Mouse (Mus musculus) thymus, adult 2 months (tissue): ENCODE results near the gene Tmem182. TPM values are rescaled to one million over a fixed set of nuclear protein-coding genes. Genes with fewer than 3 reads are reported as not detected.

ENCODE experiments used
- DNase-seq: peaks from one replicate; pipeline ENCODE4 v3.0.0; 2021
- H3K27ac ChIP-seq: fragments of 200-500 bp; 2 replicates; pipeline ENCODE4 v1.5.1; 2012; ENCODE audit warnings: low read length, control low read depth; ENCODE audit not compliant: control insufficient read depth, insufficient read depth
- H3K27me3 ChIP-seq: fragments of 200-500 bp; 2 replicates; pipeline ENCODE4 v1.6.1; 2012; ENCODE audit warnings: mild to moderate bottlenecking, low read length, moderate library complexity, mixed read lengths; ENCODE audit not compliant: control insufficient read depth, insufficient read depth
- H3K36me3 ChIP-seq: fragments of 200-500 bp; 2 replicates; pipeline ENCODE4 v1.6.1; 2012; ENCODE audit warnings: mild to moderate bottlenecking, low read length, moderate library complexity; ENCODE audit not compliant: control insufficient read depth, insufficient read depth
- H3K4me1 ChIP-seq: fragments of 200-500 bp; replicated peaks from 2 replicates; pipeline ENCODE4 v1.6.1; 2012; ENCODE audit warnings: low read length; ENCODE audit not compliant: control insufficient read depth, insufficient read depth
- H3K4me3 ChIP-seq: fragments of 200-500 bp; 2 replicates; pipeline ENCODE4 v1.5.1; 2012; ENCODE audit warnings: mild to moderate bottlenecking, low read length, control low read depth, moderate library complexity; ENCODE audit not compliant: control insufficient read depth, insufficient read depth
- CTCF ChIP-seq: fragments of 200-500 bp; IDR thresholded peaks from 2 replicates; pipeline ENCODE4 v1.5.1; 2012; ENCODE audit warnings: mild to moderate bottlenecking, control low read depth, low read length, moderate library complexity, borderline replicate concordance; ENCODE audit not compliant: control insufficient read depth, poor library complexity, insufficient read depth; ENCODE audit errors: extremely low read depth
- POLR2A ChIP-seq: fragments of 200-500 bp; IDR thresholded peaks from 2 replicates; pipeline ENCODE4 v1.6.1; 2012; ENCODE audit warnings: mild to moderate bottlenecking, low read length, control low read depth, moderate library complexity; ENCODE audit not compliant: control insufficient read depth, poor library complexity, insufficient read depth; ENCODE audit errors: extremely low read depth
- WGBS: fragments of 180-500 bp; shearing (Covaris S2); methylation state at CpG from one replicate; pipeline ENCODE4 v1.1.7; 2018; 5-methylcytosine and 5-hydroxymethylcytosine counted together
- polyA plus RNA-seq: library from polyadenylated mRNA; depleted of rRNA; stranded (reverse); fragments of >200 nt; gene quantifications from 2 replicates; pipeline ENCODE4 v1.2.3, GENCODE M21; 2012

Tmem182 gene
- polyA plus RNA-seq, 1 experiment, result 3.4 TPM

- Histone ChIP-seq H3K27me3 (no peaks in the 10 kb centered on the region), H3K36me3 (no peaks in the 10 kb centered on the region), H3K27ac (no peak overlapping the region), H3K4me3 (no peak overlapping the region), H3K4me1 (no peaks in the 10 kb centered on the region)
- TF ChIP-seq CTCF, result no peak
- TF ChIP-seq POLR2A, result no peak
- peak; percentile 25 for DNase-seq
- 36% methylated on average over 6 of the region's 6 CpGs for WGBS
Observed at GRCm38 (mm10) chr1:40768606-40769005, 36.8 kb upstream of the Tmem182 start.

- Histone ChIP-seq H3K4me1 (no peaks in the 10 kb centered on the region), H3K36me3 (no peaks in the 10 kb centered on the region), H3K4me3 (no peak overlapping the region), H3K27me3 (no peaks in the 10 kb centered on the region), H3K27ac (no peak overlapping the region)
- 76% methylated on average over 4 of the region's 4 CpGs for WGBS
- no peak for TF ChIP-seq CTCF
- DNase-seq, result no peak
Observed at GRCm38 (mm10) chr1:40769331-40769894, 36.0 kb upstream of the Tmem182 start.

DNA sequence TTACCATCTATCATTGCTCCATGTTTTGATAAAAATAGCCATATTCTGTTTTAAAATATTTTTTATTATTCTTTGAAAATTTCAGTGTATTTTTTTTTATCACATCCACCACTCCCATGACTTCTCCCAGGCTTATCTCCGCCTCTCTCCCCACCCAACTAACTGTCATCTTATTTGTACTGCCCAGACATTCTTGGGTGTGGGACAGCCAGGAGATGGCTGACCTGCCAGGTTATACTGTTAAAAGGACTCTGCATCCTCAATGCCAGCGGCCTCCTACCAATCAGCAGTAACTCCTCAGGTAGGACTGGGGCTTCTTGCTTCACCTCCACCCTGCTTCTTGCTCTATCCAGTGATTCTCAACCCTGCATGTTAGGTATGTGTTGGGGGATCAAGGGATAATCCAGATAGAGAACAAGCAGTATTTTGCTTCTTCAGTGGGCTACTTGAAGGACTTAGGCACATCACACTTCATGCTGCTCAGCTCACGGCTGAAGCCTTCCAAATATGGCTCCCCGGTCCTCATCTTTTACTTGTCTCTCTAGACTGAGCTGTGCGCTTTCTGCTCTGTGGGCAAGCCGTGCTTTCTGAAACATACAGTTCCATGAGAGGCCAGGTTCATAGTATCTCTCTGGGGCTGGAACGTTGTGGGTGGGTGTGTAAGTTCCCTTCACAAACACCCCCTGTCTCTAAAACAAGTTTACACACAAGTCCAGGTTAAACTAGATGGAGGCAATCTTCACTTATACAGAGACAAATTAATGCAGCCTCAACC lies 34.0 kb upstream of the Tmem182 start:
- no peak for DNase-seq
- no peak for TF ChIP-seq CTCF
- TF ChIP-seq POLR2A, result no peak
- H3K4me3 ChIP-seq, result no peak overlapping the region
- H3K4me1 ChIP-seq, result no peaks in the 10 kb centered on the region
- WGBS, result 97% methylated on average over 7 of the region's 7 CpGs
- H3K36me3 ChIP-seq, result no peaks in the 10 kb centered on the region
- no peak overlapping the region for H3K27ac ChIP-seq
- no peaks in the 10 kb centered on the region for H3K27me3 ChIP-seq

DNA sequence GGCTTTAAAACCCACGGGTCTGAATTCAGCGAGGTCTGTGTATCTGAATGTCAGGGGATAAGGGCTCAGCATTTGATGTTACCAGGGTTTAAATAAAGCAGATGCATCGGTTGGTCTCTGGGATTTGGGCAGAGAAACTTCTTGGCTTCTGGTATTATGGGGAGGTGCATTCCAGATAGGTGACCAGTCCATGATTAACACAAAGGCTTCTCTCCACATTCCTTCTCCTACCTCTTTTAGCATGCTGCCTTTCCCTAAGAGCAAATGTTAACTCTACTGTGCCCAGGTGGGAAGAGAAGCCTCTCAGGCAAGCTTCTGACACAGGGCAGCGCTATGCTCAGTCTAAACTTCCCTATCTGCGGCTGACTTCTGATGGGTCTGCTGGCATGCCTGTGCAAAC lies 32.2 kb upstream of the Tmem182 start:
- Histone ChIP-seq H3K36me3 (no peaks in the 10 kb centered on the region), H3K27me3 (no peaks in the 10 kb centered on the region), H3K4me3 (no peak overlapping the region), H3K4me1 (no peaks in the 10 kb centered on the region), H3K27ac (no peak overlapping the region)
- no peak for DNase-seq
- TF ChIP-seq CTCF (no peak), POLR2A (no peak)
- WGBS, result 95% methylated on average over 5 of the region's 5 CpGs

DNA sequence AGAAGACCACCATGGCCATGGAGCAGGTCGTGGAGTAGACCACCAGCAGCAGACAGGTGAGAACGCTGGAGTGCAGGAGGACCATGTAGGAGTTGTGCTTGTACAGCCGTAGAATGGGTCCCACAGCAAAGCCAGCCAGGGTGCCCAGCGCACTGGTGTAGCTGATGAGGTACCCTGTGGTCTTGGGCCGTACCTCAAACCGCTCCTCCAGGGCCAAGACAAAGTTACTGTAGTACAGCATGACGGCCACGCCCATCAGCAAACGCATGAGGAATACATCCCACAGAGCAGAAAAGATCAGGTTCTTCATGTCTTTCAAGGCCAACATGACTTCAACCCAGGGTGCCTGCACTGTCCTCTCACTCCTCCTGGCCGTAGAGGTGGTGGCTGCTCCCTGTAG lies 31.4 kb upstream of the Tmem182 start:
- TF ChIP-seq CTCF, result no peak
- TF ChIP-seq POLR2A, result no peak
- 97% methylated on average over 10 of the region's 10 CpGs for WGBS
- no peak for DNase-seq
- H3K27me3 ChIP-seq, result no peaks in the 10 kb centered on the region
- no peak overlapping the region for H3K4me3 ChIP-seq
- no peaks in the 10 kb centered on the region for H3K36me3 ChIP-seq
- no peak overlapping the region for H3K27ac ChIP-seq
- H3K4me1 ChIP-seq, result no peaks in the 10 kb centered on the region

DNA sequence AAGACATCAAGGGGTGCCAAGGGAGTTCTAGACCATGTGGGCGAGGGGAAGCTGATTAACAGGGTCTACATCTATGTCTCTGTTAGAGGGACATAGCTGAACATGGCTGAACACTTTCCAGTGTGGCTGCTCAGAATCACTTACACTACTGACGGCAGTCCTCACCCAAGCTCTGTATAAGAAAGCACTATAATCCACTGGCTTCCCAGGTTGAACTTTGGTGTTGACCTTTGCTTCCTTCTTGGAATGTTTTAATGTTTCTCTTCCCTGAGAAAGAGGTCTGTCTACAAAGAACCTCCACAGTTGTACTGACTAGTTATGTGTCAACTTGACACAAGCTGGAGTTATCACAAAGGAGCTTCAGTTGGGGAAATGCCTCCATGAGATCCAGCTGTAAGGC lies 29.3 kb upstream of the Tmem182 start:
- Histone ChIP-seq H3K4me3 (no peak overlapping the region), H3K36me3 (no peaks in the 10 kb centered on the region), H3K27me3 (no peaks in the 10 kb centered on the region), H3K4me1 (no peaks in the 10 kb centered on the region), H3K27ac (no peak overlapping the region)
- WGBS, result 91% methylated on average over 2 of the region's 2 CpGs
- no peak for DNase-seq
- TF ChIP-seq CTCF (no peak), POLR2A (no peak)

DNA sequence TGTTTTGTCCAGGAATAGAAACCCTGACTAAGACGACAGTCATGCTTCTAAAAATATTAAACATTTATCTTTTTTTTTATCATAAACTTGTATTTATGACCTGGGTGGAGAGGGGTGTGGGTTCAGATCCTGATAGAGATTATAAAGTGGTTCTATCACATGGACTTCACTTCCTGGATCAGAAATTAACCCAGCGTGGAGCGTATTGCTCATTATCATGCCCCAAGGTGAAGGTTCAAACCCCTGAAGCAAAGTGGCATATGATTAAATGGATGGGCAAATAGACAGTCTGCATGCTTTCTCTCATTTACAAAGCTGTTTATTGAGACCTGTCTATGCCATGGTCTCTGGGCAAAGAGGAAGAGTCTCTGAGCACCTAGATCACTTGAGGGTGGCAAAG lies 28.6 kb upstream of the Tmem182 start:
- 94% methylated on average over 3 of the region's 3 CpGs for WGBS
- Histone ChIP-seq H3K27ac (no peak overlapping the region), H3K36me3 (no peaks in the 10 kb centered on the region), H3K4me3 (no peak overlapping the region), H3K27me3 (no peaks in the 10 kb centered on the region), H3K4me1 (no peaks in the 10 kb centered on the region)
- no peak for DNase-seq
- TF ChIP-seq POLR2A (no peak), CTCF (no peak)
